Mouse (Mus musculus): Measurements from ENCODE around the gene Arpc5.
"Not testable (repeated sequence)": the region's sequence is repeated elsewhere in the genome, so short reads cannot be mapped to it uniquely, and the experiment has no call there.

Gene Arpc5

GRCm38 (mm10) chr1:152766032-152766772 lies at the start of gene Arpc5, which contains the start of gene Rgl1:
Gene Arpc5, plus strand, starts transcription at chr1:152766542.
Gene Rgl1, minus strand, starts transcription at chr1:152766351.
- in situ Hi-C loops (cut with MboI) = no loop called here

- in situ Hi-C loops (cut with MboI) = no loop called here
Observed at GRCm38 (mm10) chr1:152717329-152717728, 49.0 kb upstream of the Arpc5 start.

- in situ Hi-C loops (cut with MboI) = no loop called here
Observed at GRCm38 (mm10) chr1:152718200-152718599, 48.1 kb upstream of the Arpc5 start.

- in situ Hi-C loops (cut with MboI) = no loop called here
Observed at GRCm38 (mm10) chr1:152720969-152721368, 45.4 kb upstream of the Arpc5 start.

GRCm38 (mm10) chr1:152721535-152722198 lies 44.7 kb upstream of the Arpc5 start:
- in situ Hi-C loops (cut with MboI) = no loop called here

- in situ Hi-C loops (cut with MboI) = no loop called here
Observed at GRCm38 (mm10) chr1:152724286-152724685, 42.1 kb upstream of the Arpc5 start.

GRCm38 (mm10) chr1:152726095-152726494 lies 40.2 kb upstream of the Arpc5 start:
- in situ Hi-C loops (cut with MboI) = no loop called here

- in situ Hi-C loops (cut with MboI) = no loop called here
Observed at GRCm38 (mm10) chr1:152727604-152728236, 38.6 kb upstream of the Arpc5 start.

- in situ Hi-C loops (cut with MboI) = no loop called here
Observed at GRCm38 (mm10) chr1:152738793-152739192, 27.5 kb upstream of the Arpc5 start.

GRCm38 (mm10) chr1:152739374-152739773 lies 27.0 kb upstream of the Arpc5 start:
- in situ Hi-C loops (cut with MboI) = no loop called here

- in situ Hi-C loops (cut with MboI) = loop anchor here (10.0 kb wide), 1 partner anchor 218 kb away; no protein-coding TSS in a partner anchor
Observed at GRCm38 (mm10) chr1:152743095-152743826, 23.1 kb upstream of the Arpc5 start.

- in situ Hi-C loops (cut with MboI) = loop anchor here (10.0 kb wide), 1 partner anchor 222 kb away; no protein-coding TSS in a partner anchor
Observed at GRCm38 (mm10) chr1:152746426-152746825, 19.9 kb upstream of the Arpc5 start.

- in situ Hi-C loops (cut with MboI) = loop anchor here (10.0 kb wide), 1 partner anchor 224 kb away; no protein-coding TSS in a partner anchor
Observed at GRCm38 (mm10) chr1:152749276-152749675, 17.1 kb upstream of the Arpc5 start.

GRCm38 (mm10) chr1:152750312-152750965 lies 15.9 kb upstream of the Arpc5 start, which contains the start of gene Apobec4:
Gene Apobec4, plus strand, starts transcription at chr1:152750551.
- in situ Hi-C loops (cut with MboI) = no loop called here

- in situ Hi-C loops (cut with MboI) = no loop called here
Observed at GRCm38 (mm10) chr1:152761791-152762190, 4.6 kb upstream of the Arpc5 start.

GRCm38 (mm10) chr1:152766804-152767748 lies 734 bp downstream of the Arpc5 start:
- in situ Hi-C loops (cut with MboI) = no loop called here

- in situ Hi-C loops (cut with MboI) = no loop called here
Observed at GRCm38 (mm10) chr1:152767749-152768488, 1.6 kb downstream of the Arpc5 start.

GRCm38 (mm10) chr1:152771016-152771415 lies 4.7 kb downstream of the Arpc5 start:
- in situ Hi-C loops (cut with MboI) = no loop called here

- in situ Hi-C loops (cut with MboI) = not testable (repeated sequence)
Observed at GRCm38 (mm10) chr1:152774601-152775000, 8.3 kb downstream of the Arpc5 start.

All from mature B cell (primary cell).